Mouse (Mus musculus) adrenal gland, postnatal 25 days (tissue): ENCODE results near the gene Vasp. TPM values are rescaled to one million over a fixed set of nuclear protein-coding genes. Genes with fewer than 3 reads are reported as not detected.

ENCODE experiments used
- DNase-seq: peaks from one replicate; pipeline ENCODE4 v3.0.0; 2021; ENCODE audit warnings: mixed read lengths
- total RNA-seq: library from RNA; stranded (reverse); gene quantifications from 2 replicates; pipeline ENCODE4 v1.2.3, GENCODE M21; 2021

The Vasp gene
- total RNA-seq, 1 experiment from 2014 or later: 61.4 TPM

- DNase-seq: no peak
These were observed 62.1 kb downstream of the Vasp start for GRCm38 (mm10) chr7:19209494-19209893.

GRCm38 (mm10) chr7:19208944-19209472, 62.6 kb downstream of the Vasp start:
- DNase-seq: no peak

DNA sequence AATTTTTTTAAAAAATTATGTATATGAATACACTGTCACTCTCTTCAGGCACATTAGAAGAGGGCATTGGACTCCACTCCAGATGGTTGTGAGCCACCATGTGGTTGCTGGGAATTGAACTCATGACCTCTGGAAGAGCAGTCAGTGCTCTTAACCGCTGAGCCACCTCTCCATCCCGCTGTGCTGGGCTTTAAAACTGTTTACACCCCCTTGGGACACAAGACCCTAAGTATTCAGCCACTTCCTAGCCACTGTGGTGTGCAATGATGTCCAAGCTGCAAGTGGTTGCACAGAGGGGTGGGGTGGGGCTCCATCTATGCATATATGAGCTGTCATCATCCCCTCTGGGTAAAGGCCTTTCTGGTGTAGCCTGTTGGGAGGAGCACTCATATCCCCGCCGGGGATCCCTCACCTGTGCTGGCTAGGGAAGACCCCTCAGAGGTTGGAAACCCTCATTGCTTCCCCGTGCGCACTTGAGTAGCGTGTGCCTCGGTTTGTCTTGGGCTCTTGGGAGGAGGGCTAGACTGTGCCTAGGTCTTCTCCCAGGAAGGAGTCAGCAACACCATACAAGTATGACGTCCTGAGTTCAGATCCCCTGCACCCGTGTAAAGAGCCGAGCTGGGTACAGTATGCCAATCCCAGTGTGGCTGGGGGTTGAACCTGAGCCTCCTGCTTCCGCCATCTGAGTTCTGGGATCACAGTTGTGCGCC, 63.3 kb downstream of the Vasp start:
- no peak for DNase-seq

Other genes with a start within 250 kb of the Vasp start
- 0.76 TPM in 1 of 2 replicates, not detected in the other for gene Foxa3, start 248.3 kb downstream of the Vasp start, total RNA-seq
- 120 and 126 TPM in 2 replicates for gene Sympk, start 247.4 kb downstream of the Vasp start, total RNA-seq
- not detected in 2 replicates for gene Rsph6a, start 217.1 kb downstream of the Vasp start, total RNA-seq
- 53.1 and 64.1 TPM in 2 replicates for gene Dmwd, start 195.6 kb downstream of the Vasp start, total RNA-seq
- gene Dmpk, start 188.0 kb downstream of the Vasp start, total RNA-seq: 106 and 114 TPM in 2 replicates
- gene Six5, start 177.2 kb downstream of the Vasp start, total RNA-seq: 21.8 and 26.1 TPM in 2 replicates
- gene Gm4969, start 153.4 kb downstream of the Vasp start, total RNA-seq: 0.09 TPM in 1 of 2 replicates, not detected in the other
- gene Fbxo46, start 152.0 kb downstream of the Vasp start, total RNA-seq: 11.7 and 15.1 TPM in 2 replicates
- 15.4 and 20.3 TPM in 2 replicates for gene Qpctl, start 122.5 kb downstream of the Vasp start, total RNA-seq
- 90.5 and 99.0 TPM in 2 replicates for gene Snrpd2, start 122.1 kb downstream of the Vasp start, total RNA-seq
- gene Gipr, start 105.7 kb downstream of the Vasp start, total RNA-seq: 0.27 and 0.43 TPM in 2 replicates
- 36.3 and 66.2 TPM in 2 replicates for gene Eml2, start 95.4 kb downstream of the Vasp start, total RNA-seq
- 6.2 and 7.5 TPM in 2 replicates for gene Gpr4, start 59.3 kb downstream of the Vasp start, total RNA-seq
- 26.9 and 30.6 TPM in 2 replicates for gene Opa3, start 43.5 kb downstream of the Vasp start, total RNA-seq
- gene Ppm1n, start 8.2 kb upstream of the Vasp start, total RNA-seq: not detected in 2 replicates
- gene Rtn2, start 10.8 kb upstream of the Vasp start, total RNA-seq: 2.5 and 5.3 TPM in 2 replicates
- gene Fosb, start 38.2 kb upstream of the Vasp start, total RNA-seq: 1.0 and 1.3 TPM in 2 replicates
- gene Ercc1, start 73.0 kb upstream of the Vasp start, total RNA-seq: 44.5 and 45.8 TPM in 2 replicates
- gene Cd3eap, start 87.7 kb upstream of the Vasp start, total RNA-seq: 13.4 and 13.5 TPM in 2 replicates
- 6.7 and 9.3 TPM in 2 replicates for gene Ppp1r13l, start 87.9 kb upstream of the Vasp start, total RNA-seq
- 34.8 and 42.9 TPM in 2 replicates for gene Ercc2, start 110.2 kb upstream of the Vasp start, total RNA-seq
- 1.9 and 2.9 TPM in 2 replicates for gene Klc3, start 132.3 kb upstream of the Vasp start, total RNA-seq
- 1.1 TPM in 1 of 2 replicates, not detected in the other for gene Ckm, start 133.0 kb upstream of the Vasp start, total RNA-seq
- gene Mark4, start 187.0 kb upstream of the Vasp start, total RNA-seq: 56.0 and 69.2 TPM in 2 replicates
- gene Exoc3l2, start 191.5 kb upstream of the Vasp start, total RNA-seq: 31.9 and 38.0 TPM in 2 replicates
- 13.0 and 15.9 TPM in 2 replicates for gene Bloc1s3, start 236.6 kb upstream of the Vasp start, total RNA-seq
- gene Trappc6a, start 236.6 kb upstream of the Vasp start, total RNA-seq: 76.5 and 92.1 TPM in 2 replicates
- not detected in 2 replicates for gene Nkpd1, start 246.0 kb upstream of the Vasp start, total RNA-seq